Mouse (Mus musculus): ENCODE data around the gene Rapgef1. TPM values are rescaled to one million over a fixed set of nuclear protein-coding genes. Genes with fewer than 3 reads are reported as not detected.

The Rapgef1 gene
- total RNA-seq, 1 experiment = 48.5 TPM

- Histone ChIP-seq H3K27ac (ENCODE audit: insufficient read depth, low read depth, low read length, poor library complexity, severe bottlenecking) (no peak overlapping the region), H3K36me3 (ENCODE audit: control insufficient read depth, insufficient read depth, low read length, poor library complexity, severe bottlenecking) (no peaks in the 10 kb centered on the region), H3K9me3 (ENCODE audit: control insufficient read depth, insufficient read depth, low read depth, low read length) (no peaks in the 10 kb centered on the region), H3K4me3 (ENCODE audit: insufficient read depth in 1 of 2, low read depth in 1 of 2, low read length in 2 of 2, poor library complexity in 1 of 2, severe bottlenecking in 1 of 2) (no peak overlapping the region), H3K9ac (ENCODE audit: insufficient read depth, low read depth, low read length, poor library complexity, severe bottlenecking) (no peak overlapping the region), H3K4me1 (ENCODE audit: control insufficient read depth in 2 of 2, insufficient read depth in 2 of 2, low read length in 2 of 2, poor library complexity in 1 of 2) (peaks cover 0 to 2% of the 10 kb centered on the region in 2 experiments; a peak in 2 of 4 replicates)
- TF ChIP-seq ZNF384 (IDR thresholded peaks at IDR 0.05; ENCODE audit: low read depth, low read length) (no peak), ZC3H11A (IDR thresholded peaks at IDR 0.05; ENCODE audit: borderline replicate concordance, low read depth, low read length) (no peak), MAFK (IDR thresholded peaks at IDR 0.05; ENCODE audit: insufficient read depth, low read depth, low read length) (no peak), CHD2 (IDR thresholded peaks at IDR 0.05; ENCODE audit: low read depth, low read length) (no peak), HCFC1 (IDR thresholded peaks at IDR 0.05; ENCODE audit: borderline replicate concordance, insufficient read depth, low read length) (no peak)
- no peak for DNase-seq (ENCODE audit: low read depth, low spot score)
- in situ Hi-C loops (cut with MboI; ENCODE audit: low sequenced_read_pairs in 2 of 2, unreplicated experiment in 2 of 2) = no loop called here
Measured at GRCm38 (mm10) chr2:29656095-29656494, 36.6 kb downstream of the Rapgef1 start.

DNA sequence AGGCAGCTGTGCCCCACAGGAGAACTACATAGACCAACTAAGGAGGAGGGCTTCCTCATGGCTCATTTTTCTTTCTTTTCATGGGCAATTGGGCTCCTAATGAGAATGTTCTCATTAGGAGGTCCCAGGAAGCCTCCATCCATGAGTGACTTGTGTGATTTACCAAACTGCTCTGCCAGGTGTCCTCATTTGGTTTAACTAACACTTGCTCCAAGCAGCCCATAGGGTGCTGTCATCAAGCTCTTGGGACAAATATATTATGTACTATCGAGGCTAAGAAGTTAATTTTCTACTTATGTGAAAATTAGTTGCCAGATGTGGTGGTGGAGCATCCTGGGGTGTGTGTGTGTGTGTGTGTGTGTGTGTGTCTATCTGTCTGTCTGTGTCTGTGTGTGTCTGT is 37.6 kb downstream of the Rapgef1 start:
- Histone ChIP-seq H3K9ac (ENCODE audit: insufficient read depth, low read depth, low read length, poor library complexity, severe bottlenecking) (no peak overlapping the region), H3K36me3 (ENCODE audit: control insufficient read depth, insufficient read depth, low read length, poor library complexity, severe bottlenecking) (no peaks in the 10 kb centered on the region), H3K9me3 (ENCODE audit: control insufficient read depth, insufficient read depth, low read depth, low read length) (no peaks in the 10 kb centered on the region), H3K27ac (ENCODE audit: insufficient read depth, low read depth, low read length, poor library complexity, severe bottlenecking) (no peak overlapping the region), H3K4me1 (ENCODE audit: control insufficient read depth in 2 of 2, insufficient read depth in 2 of 2, low read length in 2 of 2, poor library complexity in 1 of 2) (peaks cover 0 to 2% of the 10 kb centered on the region in 2 experiments; a peak in 2 of 4 replicates), H3K4me3 (ENCODE audit: insufficient read depth in 1 of 2, low read depth in 1 of 2, low read length in 2 of 2, poor library complexity in 1 of 2, severe bottlenecking in 1 of 2) (no peak overlapping the region)
- TF ChIP-seq HCFC1 (IDR thresholded peaks at IDR 0.05; ENCODE audit: borderline replicate concordance, insufficient read depth, low read length) = no peak
- TF ChIP-seq MAFK (IDR thresholded peaks at IDR 0.05; ENCODE audit: insufficient read depth, low read depth, low read length) = no peak
- no peak for TF ChIP-seq CHD2 (IDR thresholded peaks at IDR 0.05; ENCODE audit: low read depth, low read length)
- TF ChIP-seq ZNF384 (IDR thresholded peaks at IDR 0.05; ENCODE audit: low read depth, low read length) = no peak
- no peak for TF ChIP-seq ZC3H11A (IDR thresholded peaks at IDR 0.05; ENCODE audit: borderline replicate concordance, low read depth, low read length)
- DNase-seq (ENCODE audit: low read depth, low spot score) = no peak
- in situ Hi-C loops (cut with MboI; ENCODE audit: low sequenced_read_pairs in 2 of 2, unreplicated experiment in 2 of 2) = no loop called here

DNA sequence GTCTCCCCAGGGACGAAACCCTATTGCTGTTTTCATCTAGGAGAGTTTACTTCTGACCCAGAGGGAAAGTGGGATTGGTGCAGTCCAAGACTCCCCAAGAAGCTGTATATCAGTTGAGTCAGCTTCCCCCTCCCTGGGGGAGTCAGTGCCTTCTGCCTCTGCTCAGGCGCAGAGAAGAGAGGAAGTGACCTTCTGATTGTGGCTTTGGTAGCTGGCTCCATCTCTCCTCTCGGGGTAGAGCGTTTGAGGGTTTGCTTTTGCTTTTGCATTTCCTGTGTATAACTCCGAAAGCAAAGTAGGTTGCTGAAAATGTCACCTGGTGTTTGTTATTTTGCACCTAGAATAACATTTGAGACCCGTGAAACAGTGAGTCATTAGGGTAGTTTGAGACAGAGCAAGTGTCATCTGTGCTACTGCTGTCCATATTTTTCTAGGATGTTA is 42.3 kb downstream of the Rapgef1 start:
- Histone ChIP-seq H3K36me3 (ENCODE audit: control insufficient read depth, insufficient read depth, low read length, poor library complexity, severe bottlenecking) (no peaks in the 10 kb centered on the region), H3K27ac (ENCODE audit: insufficient read depth, low read depth, low read length, poor library complexity, severe bottlenecking) (no peak overlapping the region), H3K9me3 (ENCODE audit: control insufficient read depth, insufficient read depth, low read depth, low read length) (no peaks in the 10 kb centered on the region), H3K9ac (ENCODE audit: insufficient read depth, low read depth, low read length, poor library complexity, severe bottlenecking) (no peak overlapping the region), H3K4me3 (ENCODE audit: insufficient read depth in 1 of 2, low read depth in 1 of 2, low read length in 2 of 2, poor library complexity in 1 of 2, severe bottlenecking in 1 of 2) (no peak overlapping the region), H3K4me1 (ENCODE audit: control insufficient read depth in 2 of 2, insufficient read depth in 2 of 2, low read length in 2 of 2, poor library complexity in 1 of 2) (peaks cover 4 to 12% of the 10 kb centered on the region in 2 experiments; a peak in 2 of 4 replicates)
- no peak for TF ChIP-seq HCFC1 (IDR thresholded peaks at IDR 0.05; ENCODE audit: borderline replicate concordance, insufficient read depth, low read length)
- TF ChIP-seq MAFK (IDR thresholded peaks at IDR 0.05; ENCODE audit: insufficient read depth, low read depth, low read length) = no peak
- TF ChIP-seq ZC3H11A (IDR thresholded peaks at IDR 0.05; ENCODE audit: borderline replicate concordance, low read depth, low read length) = no peak
- no peak for TF ChIP-seq CHD2 (IDR thresholded peaks at IDR 0.05; ENCODE audit: low read depth, low read length)
- no peak for TF ChIP-seq ZNF384 (IDR thresholded peaks at IDR 0.05; ENCODE audit: low read depth, low read length)
- DNase-seq (ENCODE audit: low read depth, low spot score) = no peak
- in situ Hi-C loops (cut with MboI; ENCODE audit: low sequenced_read_pairs in 2 of 2, unreplicated experiment in 2 of 2) = no loop called here

- in situ Hi-C loops (cut with MboI; ENCODE audit: low sequenced_read_pairs in 2 of 2, unreplicated experiment in 2 of 2) = no loop called here
- no peak for DNase-seq (ENCODE audit: low read depth, low spot score)
- no peak for TF ChIP-seq ZNF384 (IDR thresholded peaks at IDR 0.05; ENCODE audit: low read depth, low read length)
- no peak for TF ChIP-seq HCFC1 (IDR thresholded peaks at IDR 0.05; ENCODE audit: borderline replicate concordance, insufficient read depth, low read length)
- TF ChIP-seq MAFK (IDR thresholded peaks at IDR 0.05; ENCODE audit: insufficient read depth, low read depth, low read length) = no peak
- TF ChIP-seq ZC3H11A (IDR thresholded peaks at IDR 0.05; ENCODE audit: borderline replicate concordance, low read depth, low read length) = no peak
- TF ChIP-seq CHD2 (IDR thresholded peaks at IDR 0.05; ENCODE audit: low read depth, low read length) = no peak
- Histone ChIP-seq H3K27ac (ENCODE audit: insufficient read depth, low read depth, low read length, poor library complexity, severe bottlenecking) (no peak overlapping the region), H3K9ac (ENCODE audit: insufficient read depth, low read depth, low read length, poor library complexity, severe bottlenecking) (no peak overlapping the region), H3K9me3 (ENCODE audit: control insufficient read depth, insufficient read depth, low read depth, low read length) (no peaks in the 10 kb centered on the region), H3K4me3 (ENCODE audit: insufficient read depth in 1 of 2, low read depth in 1 of 2, low read length in 2 of 2, poor library complexity in 1 of 2, severe bottlenecking in 1 of 2) (no peak overlapping the region), H3K4me1 (ENCODE audit: control insufficient read depth in 2 of 2, insufficient read depth in 2 of 2, low read length in 2 of 2, poor library complexity in 1 of 2) (peaks cover 14 to 26% of the 10 kb centered on the region in 2 experiments), H3K36me3 (ENCODE audit: control insufficient read depth, insufficient read depth, low read length, poor library complexity, severe bottlenecking) (no peaks in the 10 kb centered on the region)
Measured at GRCm38 (mm10) chr2:29663260-29663877, 43.8 kb downstream of the Rapgef1 start.

Data from ES-E14 (cell line).